Mouse (Mus musculus) MEL (cell line): Measurements from ENCODE around the gene Gm42417.

ENCODE experiments used
- CTCF ChIP-seq, 3 experiments: IDR thresholded peaks in 2 of 3; conservative IDR thresholded peaks in 1 of 3; 2 replicates each; pipeline ENCODE4 v1.5.1; 2011 to 2012; ENCODE audit warnings: low read length in 3 of 3, low read depth in 2 of 3, mild to moderate bottlenecking in 2 of 3, improper control_type of control experiment in 1 of 3, inconsistent platforms in 1 of 3, mixed read lengths in 1 of 3, moderate library complexity in 1 of 3; ENCODE audit not compliant: control insufficient read depth in 1 of 3, insufficient read depth in 1 of 3, poor library complexity in 1 of 3, severe bottlenecking in 1 of 3
- ZNF384 ChIP-seq: IDR thresholded peaks from 2 replicates; pipeline ENCODE4 v1.6.1; 2012; ENCODE audit warnings: low read depth, mild to moderate bottlenecking, inconsistent platforms, low read length, improper control_type of control experiment

DNA sequence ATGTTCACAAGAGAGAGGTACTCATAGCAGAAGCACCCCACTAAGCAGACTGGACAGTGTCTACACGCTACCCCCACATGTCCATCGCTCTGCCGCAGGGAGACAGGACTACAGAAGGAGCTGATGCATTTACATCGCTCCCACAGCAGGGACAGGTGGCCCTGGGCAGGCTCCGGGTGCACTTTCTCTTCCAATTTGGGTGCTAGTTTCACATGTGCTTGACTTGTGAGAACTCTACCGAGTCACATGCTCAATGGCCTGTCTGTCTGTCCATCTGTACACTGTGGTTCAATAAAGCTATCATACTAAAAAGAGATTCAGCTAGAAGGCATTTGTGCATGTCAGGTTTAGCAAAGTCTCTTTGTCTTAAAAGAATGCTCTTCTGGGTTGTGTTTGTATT, 48.6 kb upstream of the Gm42417 start:
- no peak for TF ChIP-seq ZNF384
- no peak for TF ChIP-seq CTCF (IDR thresholded peaks at IDR 0.05 in 2 of 3, conservative IDR thresholded peaks at IDR 0.05 in 1 of 3; ENCODE audit: control insufficient read depth in 1 of 3, insufficient read depth in 1 of 3, low read depth in 2 of 3, low read length in 3 of 3, poor library complexity in 1 of 3, severe bottlenecking in 1 of 3)
